Mouse (Mus musculus): ENCODE results near the gene Zdhhc14.
"Not testable (repeated sequence)": the region's sequence is repeated elsewhere in the genome, so short reads cannot be mapped to it uniquely, and the experiment has no call there.

Zdhhc14 gene

DNA sequence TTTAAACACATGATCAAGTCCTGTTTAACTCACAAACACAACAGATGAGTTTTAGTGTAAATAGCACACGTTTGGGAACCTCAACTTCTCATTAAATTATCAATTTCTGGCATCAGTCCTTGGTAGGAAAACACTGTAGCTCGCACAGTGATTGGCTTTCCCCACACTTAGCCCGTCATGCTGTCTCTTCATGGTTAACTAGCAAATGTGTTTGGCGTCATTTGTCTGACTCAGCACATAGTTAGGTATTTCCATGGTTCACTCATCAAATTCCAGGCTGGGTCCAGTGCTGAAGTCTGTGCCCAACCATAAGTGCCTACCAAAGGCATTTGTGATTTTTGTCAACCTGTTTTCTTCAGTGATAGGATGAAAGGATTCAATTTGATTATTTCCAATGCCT, 119.9 kb downstream of the Zdhhc14 start:
- no peak for DNase-seq

- DNase-seq = no peak
Measured at GRCm38 (mm10) chr17:5614771-5615318, 122.5 kb downstream of the Zdhhc14 start.

DNA sequence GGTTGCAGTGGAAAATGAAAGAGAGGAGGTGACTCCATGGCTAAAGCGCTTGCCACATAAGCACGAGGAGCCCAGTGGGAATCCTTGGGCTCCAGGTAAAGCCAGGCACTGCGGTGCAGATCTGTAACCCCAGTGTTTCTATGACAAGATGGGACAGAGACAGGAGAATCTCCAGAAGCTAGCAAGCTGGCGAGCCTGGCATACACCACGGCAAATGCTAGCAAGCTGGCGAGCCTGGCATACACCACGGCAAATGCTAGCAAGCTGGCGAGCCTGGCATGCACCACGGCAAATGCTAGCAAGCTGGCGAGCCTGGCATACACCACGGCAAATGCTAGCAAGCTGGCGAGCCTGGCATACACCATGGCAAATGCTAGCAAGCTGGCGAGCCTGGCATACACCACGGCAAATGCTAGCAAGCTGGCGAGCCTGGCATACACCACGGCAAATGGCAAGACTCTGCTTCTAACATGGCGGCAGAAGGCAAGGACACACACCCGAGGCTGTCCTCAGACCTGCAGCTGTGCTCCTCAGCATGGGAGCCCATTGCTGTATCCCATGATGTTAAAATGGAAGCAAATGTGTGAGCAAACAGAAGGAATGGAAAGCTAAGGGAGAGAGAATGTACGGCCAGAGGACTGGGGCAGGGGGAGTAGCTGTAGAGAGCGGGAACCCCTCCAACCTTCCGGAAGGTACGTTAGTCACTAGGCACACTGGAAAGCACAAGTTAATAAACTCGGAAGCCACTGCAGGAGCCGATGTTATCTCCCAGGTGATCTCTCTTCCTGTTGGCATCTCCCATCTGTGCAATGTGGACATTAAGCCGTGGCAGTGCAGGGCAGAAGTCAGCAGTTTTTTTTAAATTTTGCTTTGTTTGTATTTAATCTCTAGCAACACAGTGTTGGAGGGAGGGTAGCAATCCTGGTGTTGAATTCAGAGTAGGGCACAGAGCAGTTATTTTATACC, 129.6 kb downstream of the Zdhhc14 start:
- DNase-seq = no peak

DNA sequence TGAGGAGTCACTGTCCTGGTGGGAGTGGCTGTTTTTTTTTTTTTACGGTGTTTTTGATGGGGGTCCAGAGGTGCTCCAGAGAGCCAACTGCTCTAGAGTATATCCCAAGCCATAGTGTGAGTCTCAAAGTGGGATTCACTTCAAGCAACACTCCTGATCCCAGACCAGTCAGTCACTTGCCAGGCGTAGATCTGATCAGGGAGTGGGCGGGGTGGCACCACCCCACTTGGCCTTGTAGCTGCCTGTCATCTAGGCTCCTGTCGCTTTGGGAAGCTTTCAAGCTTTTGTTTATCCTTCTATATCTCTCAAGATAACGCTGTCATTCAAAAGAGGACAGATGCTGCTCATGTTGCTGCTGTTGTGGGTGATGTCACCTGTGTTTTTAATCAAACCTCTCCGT, 130.4 kb downstream of the Zdhhc14 start:
- no peak for DNase-seq

DNA sequence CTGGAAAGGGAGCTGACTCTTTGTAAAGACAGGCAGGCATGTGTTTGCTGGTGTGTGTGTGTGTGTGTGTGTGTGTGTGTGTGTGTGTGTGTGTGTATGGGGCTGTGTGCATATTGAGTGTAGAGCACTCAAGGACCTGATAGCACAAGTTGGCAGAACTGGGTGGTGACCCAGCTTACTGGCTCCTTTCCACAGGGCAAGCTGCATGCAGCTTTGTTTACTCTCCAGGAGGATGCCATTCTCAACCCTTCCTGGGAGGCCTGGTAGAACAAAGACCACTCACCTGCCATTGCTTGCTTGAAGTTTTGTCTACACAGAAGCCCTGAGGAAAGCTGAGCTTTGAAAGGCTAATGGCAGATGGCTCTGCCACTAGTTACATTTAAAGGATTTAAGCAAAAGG, 130.8 kb downstream of the Zdhhc14 start:
- no peak for DNase-seq

DNA sequence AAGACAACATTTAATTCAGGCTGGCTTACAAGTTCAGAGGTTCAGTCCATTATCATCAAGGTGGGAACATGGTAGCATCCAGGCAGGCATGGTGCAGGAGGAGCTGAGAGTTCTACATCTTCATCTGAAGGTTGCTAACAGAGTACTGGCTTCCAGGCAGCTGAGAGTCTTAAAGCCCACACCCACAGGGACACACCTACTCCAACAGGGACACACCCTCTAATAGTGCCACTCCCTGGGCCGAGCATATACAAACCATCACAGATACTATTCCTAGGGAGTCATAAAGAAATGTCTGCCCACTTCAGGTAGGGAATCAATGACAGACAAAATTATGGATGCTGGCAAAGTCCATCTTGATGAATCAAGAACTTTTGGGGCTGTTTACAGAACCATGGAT, 132.5 kb downstream of the Zdhhc14 start:
- not testable (repeated sequence) for DNase-seq

DNA sequence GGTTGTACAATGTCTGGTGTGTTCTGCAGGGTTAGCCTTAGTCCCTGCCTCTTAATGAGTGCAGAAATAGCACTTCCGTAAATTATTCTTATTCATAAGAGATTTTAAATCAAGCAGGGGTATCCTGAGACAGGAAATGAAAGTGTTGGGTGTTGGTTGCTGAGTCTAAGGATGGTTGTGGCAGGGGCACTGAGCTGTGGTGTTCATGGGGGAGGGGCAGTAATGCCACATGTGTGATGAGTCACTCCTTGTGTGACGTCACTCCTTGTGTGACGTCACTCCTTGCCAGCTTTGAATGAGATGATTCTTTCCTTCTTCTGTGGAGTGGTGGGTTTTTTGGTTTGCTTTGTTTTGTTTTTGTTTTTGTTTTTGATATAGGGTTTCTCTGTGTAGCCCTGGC, 134.0 kb downstream of the Zdhhc14 start:
- DNase-seq = no peak

- no peak for DNase-seq
Measured at GRCm38 (mm10) chr17:5627664-5628063, 135.3 kb downstream of the Zdhhc14 start.

DNA sequence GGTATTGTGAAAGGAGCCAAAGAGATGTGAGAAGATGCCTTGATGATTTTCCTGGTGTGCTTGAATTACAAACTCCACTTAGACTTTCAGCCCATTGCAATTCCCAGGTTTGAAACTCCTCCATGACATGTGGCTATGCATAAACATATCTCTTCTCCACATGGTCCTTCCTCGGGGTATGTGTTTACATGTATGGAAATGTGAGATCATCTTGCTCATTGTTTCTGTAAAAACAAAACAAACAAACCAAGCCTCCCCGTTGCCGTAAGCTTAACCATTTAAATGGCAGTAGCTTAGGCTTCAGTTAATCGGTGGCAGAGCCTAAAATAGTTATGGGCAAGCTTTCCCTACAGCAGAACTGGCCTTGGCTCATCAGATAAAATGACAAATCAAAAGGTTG, 137.3 kb downstream of the Zdhhc14 start:
- DNase-seq = no peak

- no peak for DNase-seq
Measured at GRCm38 (mm10) chr17:5635254-5635653, 142.9 kb downstream of the Zdhhc14 start.

GRCm38 (mm10) chr17:5641436-5641835, 149.1 kb downstream of the Zdhhc14 start:
- no peak for DNase-seq

DNA sequence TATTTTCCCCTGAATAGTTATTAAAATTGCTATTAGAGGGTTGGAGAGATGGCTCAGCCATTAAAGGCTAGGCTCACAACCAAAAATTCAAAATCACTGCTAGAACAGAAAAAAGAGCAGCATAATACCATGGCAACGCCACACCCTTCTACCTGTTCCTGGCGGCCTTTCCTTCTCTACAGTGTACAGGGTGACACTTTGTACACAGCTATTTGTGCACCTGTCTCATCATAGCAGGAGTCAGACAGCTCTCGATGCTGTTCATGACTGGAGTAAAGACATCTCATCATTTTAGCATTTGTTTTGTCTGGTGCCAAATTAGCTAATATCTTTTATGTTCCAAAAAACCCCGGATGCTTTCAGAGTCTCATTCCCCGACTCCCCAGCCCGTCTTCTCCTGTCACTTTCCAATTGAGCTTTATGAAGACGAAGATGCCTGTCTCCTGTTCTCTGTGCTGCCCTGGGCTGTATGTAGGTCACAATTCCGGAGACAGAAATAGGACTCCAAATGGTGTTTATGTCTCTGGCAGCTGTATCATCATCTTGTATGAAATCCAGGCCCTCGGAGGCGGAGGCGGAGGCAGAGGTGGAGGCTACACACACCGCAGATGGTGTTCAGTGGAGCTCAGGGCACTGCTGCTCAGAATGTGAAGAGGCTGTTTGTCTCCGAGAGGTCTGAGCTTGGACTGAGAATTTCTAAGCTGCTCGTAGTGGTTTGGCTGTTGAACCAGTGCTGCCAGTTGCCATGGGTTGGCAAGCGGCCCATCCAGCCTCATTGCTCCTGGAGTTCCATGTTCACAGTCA, 150.8 kb downstream of the Zdhhc14 start:
- peak; percentile 68 for DNase-seq

DNA sequence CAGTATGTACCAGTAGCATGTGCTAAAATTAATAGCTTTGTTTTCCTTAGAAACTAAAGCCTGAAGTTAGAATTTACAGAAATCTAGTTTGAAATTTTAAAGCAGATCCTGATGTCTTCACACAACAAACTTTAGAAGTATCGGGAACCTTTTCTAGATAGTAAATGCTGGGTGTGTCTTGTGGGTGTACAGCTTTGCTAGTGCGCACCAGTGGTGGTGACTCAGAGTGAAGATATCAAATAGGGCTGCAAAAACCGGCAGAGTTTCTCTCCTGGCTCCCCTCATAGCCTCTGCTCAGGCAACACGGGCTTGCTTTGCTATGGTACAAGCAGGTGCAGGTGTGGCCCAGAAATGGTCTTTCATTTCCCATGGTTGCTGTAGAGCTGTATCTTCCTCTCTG, 157.8 kb downstream of the Zdhhc14 start:
- DNase-seq = no peak

DNA sequence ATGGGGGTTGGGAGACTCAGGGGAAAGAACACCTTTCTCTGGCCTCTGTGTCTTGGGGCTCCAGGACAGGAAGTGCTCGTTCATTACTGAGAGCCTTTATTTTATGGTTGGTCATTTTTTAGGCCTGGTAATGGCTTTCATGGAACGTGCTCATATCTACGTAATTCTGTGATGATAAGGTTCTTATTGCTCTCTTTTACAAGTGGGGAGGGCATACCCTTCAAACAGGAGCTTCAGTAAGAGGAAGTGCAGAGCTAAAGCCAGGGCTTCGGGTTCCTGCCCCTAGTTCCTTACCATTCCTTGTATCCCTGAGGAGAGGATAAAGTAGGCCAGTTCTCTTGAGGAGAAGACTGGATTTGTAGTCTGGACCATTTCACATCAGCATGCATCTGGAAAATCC, 158.3 kb downstream of the Zdhhc14 start:
- no peak for DNase-seq

GRCm38 (mm10) chr17:5651551-5651950, 159.2 kb downstream of the Zdhhc14 start:
- no peak for DNase-seq

- no peak for DNase-seq
Measured at GRCm38 (mm10) chr17:5653981-5654380, 161.6 kb downstream of the Zdhhc14 start.

GRCm38 (mm10) chr17:5655536-5655935, 163.2 kb downstream of the Zdhhc14 start:
- DNase-seq = no peak

- peak; percentile 97 for DNase-seq
Measured at GRCm38 (mm10) chr17:5660317-5661080, 168.1 kb downstream of the Zdhhc14 start.

- no peak for DNase-seq
Measured at GRCm38 (mm10) chr17:5666652-5667051, 174.3 kb downstream of the Zdhhc14 start.

GRCm38 (mm10) chr17:5668456-5668855, 176.1 kb downstream of the Zdhhc14 start:
- DNase-seq = no peak

GRCm38 (mm10) chr17:5668981-5669380, 176.6 kb downstream of the Zdhhc14 start:
- peak; percentile 79 for DNase-seq

DNA sequence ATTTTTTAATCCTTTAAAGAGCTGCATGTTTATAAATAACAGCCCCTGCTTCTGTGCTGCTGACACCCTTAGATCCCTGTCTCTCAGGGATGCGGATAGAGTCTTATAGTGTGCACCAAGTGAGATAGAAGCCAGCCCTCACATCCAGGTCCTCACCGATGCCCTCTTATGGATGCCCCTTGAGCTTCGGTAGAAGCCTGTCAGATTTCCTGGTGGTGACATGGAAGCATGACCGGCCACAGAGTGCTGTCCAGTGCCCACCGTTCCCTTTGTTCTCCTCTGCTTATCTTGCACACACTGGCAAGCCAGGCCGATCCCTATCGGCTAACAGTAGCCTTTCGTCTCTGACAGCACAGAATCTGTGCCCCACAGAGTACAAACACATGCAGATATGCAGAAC, 183.6 kb downstream of the Zdhhc14 start:
- peak; percentile 46 for DNase-seq

DNA sequence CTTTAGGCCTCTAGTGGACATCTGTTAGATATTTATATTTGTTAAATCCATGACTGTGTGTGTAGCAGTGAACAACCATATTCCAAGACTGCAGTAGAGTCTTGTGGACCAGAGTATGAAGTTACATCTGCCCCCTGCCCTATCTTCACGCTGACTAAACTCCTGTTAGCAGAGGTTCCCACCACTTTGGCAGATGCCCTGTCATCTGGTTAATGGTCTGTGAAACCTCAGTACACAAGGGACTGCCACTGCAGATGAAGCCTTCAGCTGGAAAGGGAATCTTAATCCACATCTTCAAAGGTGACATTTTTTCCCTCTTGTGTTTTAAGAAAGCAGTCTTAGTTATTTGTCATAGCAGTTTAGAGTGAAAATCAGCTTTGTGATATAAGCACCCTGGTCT, 187.0 kb downstream of the Zdhhc14 start:
- DNase-seq = peak; percentile 54
